Mouse (Mus musculus): ENCODE results near the gene Acss2.

Gene Acss2

GRCm38 (mm10) chr2:155624730-155625129 is 107.0 kb downstream of the Acss2 start:
- POLR2A ChIA-PET = interaction anchor here in 3 of 4 experiments (0.6 to 2.7 kb wide), 10 partner anchors 14 to 114 kb away, joined by 3 to 17 read pairs (median 4); partner anchors contain the start of genes Myh7b (in 2 of the 3), Acss2 (in 1 of the 3) and Ggt7 (in 1 of the 3)
- CTCF ChIA-PET = interaction anchor here (0.6 to 4.8 kb wide), 41 partner anchors 8 to 1019 kb away, joined by 3 to 35 read pairs (median 3); partner anchors contain the start of genes Acss2 (in 3 of the 4), Ggt7 (in 3 of the 4), Gss (in 3 of the 4) and Myh7b (in 2 of the 4)

- ChIA-PET POLR2A (interaction anchor here in 3 of 4 experiments (0.5 to 8.0 kb wide), 20 partner anchors 8 to 822 kb away, joined by 3 to 48 read pairs (median 6); partner anchors contain the start of genes Acss2 (in 2 of the 3), Ggt7 (in 2 of the 3), Gss (in 2 of the 3) and Myh7b (in 1 of the 3)), CTCF (interaction anchor here (0.6 to 9.6 kb wide), 41 partner anchors 7 to 283 kb away, joined by 3 to 169 read pairs (median 6); partner anchors contain the start of genes Acss2 (in 4 of the 4), Ggt7 (in 4 of the 4), Gss (in 1 of the 4) and Myh7b (in 1 of the 4))
Observed at GRCm38 (mm10) chr2:155626277-155626676, 108.5 kb downstream of the Acss2 start.

- POLR2A ChIA-PET = interaction anchor here (0.5 to 8.0 kb wide), 24 partner anchors 9 to 330 kb away, joined by 3 to 48 read pairs (median 6); partner anchors contain the start of genes Acss2 (in 4 of the 4), Ggt7 (in 4 of the 4), Gss (in 2 of the 4) and Myh7b (in 1 of the 4)
- CTCF ChIA-PET = interaction anchor here (0.6 to 9.6 kb wide), 71 partner anchors 8 to 1863 kb away, joined by 3 to 169 read pairs (median 4); partner anchors contain the start of genes Acss2 (in 3 of the 4), Ggt7 (in 3 of the 4), Gss (in 1 of the 4) and Myh7b (in 1 of the 4)
Observed at GRCm38 (mm10) chr2:155627030-155627738, 109.4 kb downstream of the Acss2 start.

- ChIA-PET POLR2A (interaction anchor here (0.5 to 8.0 kb wide), 20 partner anchors 10 to 793 kb away, joined by 3 to 48 read pairs (median 6); partner anchors contain the start of genes Acss2 (in 3 of the 4), Ggt7 (in 3 of the 4), Eif6 (in 1 of the 4) and Epb41l1 (in 1 of the 4)), CTCF (interaction anchor here (0.6 to 9.6 kb wide), 43 partner anchors 8 to 243 kb away, joined by 3 to 169 read pairs (median 5); partner anchors contain the start of genes Acss2 (in 3 of the 4), Ggt7 (in 3 of the 4) and Trpc4ap (in 1 of the 4))
Observed at GRCm38 (mm10) chr2:155628112-155628511, 110.4 kb downstream of the Acss2 start.

- ChIA-PET CTCF (interaction anchor here (0.5 to 9.6 kb wide), 34 partner anchors 9 to 1814 kb away, joined by 3 to 169 read pairs (median 7); partner anchors contain the start of genes Acss2 (in 3 of the 4), Ggt7 (in 3 of the 4), Myh7b (in 1 of the 4) and Trpc4ap (in 1 of the 4)), POLR2A (interaction anchor here in 3 of 4 experiments (0.7 to 8.0 kb wide), 18 partner anchors 9 to 272 kb away, joined by 3 to 48 read pairs (median 6); partner anchors contain the start of genes Acss2 (in 2 of the 3), Ggt7 (in 2 of the 3), Eif6 (in 1 of the 3) and Gss (in 1 of the 3))
Observed at GRCm38 (mm10) chr2:155628519-155628918, 110.8 kb downstream of the Acss2 start.

- POLR2A ChIA-PET = interaction anchor here in 3 of 4 experiments (0.5 to 8.0 kb wide), 38 partner anchors 8 to 714 kb away, joined by 3 to 48 read pairs (median 5); partner anchors contain the start of genes Acss2 (in 3 of the 3), Trpc4ap (in 3 of the 3), Ggt7 (in 2 of the 3) and Myh7b (in 2 of the 3)
- CTCF ChIA-PET = interaction anchor here (0.5 to 9.6 kb wide), 32 partner anchors 8 to 662 kb away, joined by 3 to 169 read pairs (median 6); partner anchors contain the start of genes Acss2 (in 2 of the 4), Ggt7 (in 2 of the 4), Myh7b (in 1 of the 4) and Trpc4ap (in 1 of the 4)
Observed at GRCm38 (mm10) chr2:155629231-155629661, 111.5 kb downstream of the Acss2 start.

GRCm38 (mm10) chr2:155630153-155630552 is 112.4 kb downstream of the Acss2 start:
- CTCF ChIA-PET = interaction anchor here (0.6 to 9.6 kb wide), 34 partner anchors 9 to 157 kb away, joined by 3 to 169 read pairs (median 6); partner anchors contain the start of genes Acss2 (in 2 of the 4), Ggt7 (in 2 of the 4) and Trpc4ap (in 2 of the 4)
- POLR2A ChIA-PET = interaction anchor here (0.6 to 8.0 kb wide), 31 partner anchors 9 to 1204 kb away, joined by 3 to 48 read pairs (median 5); partner anchors contain the start of genes Acss2 (in 2 of the 4), Ggt7 (in 2 of the 4), Trpc4ap (in 2 of the 4) and Myh7b (in 1 of the 4)

- ChIA-PET POLR2A (interaction anchor here in 3 of 4 experiments (0.6 to 8.0 kb wide), 35 partner anchors 9 to 1204 kb away, joined by 3 to 48 read pairs (median 5); partner anchors contain the start of genes Acss2 (in 2 of the 3), Ggt7 (in 2 of the 3), Gss (in 1 of the 3) and Myh7b (in 1 of the 3)), CTCF (interaction anchor here (0.5 to 9.6 kb wide), 45 partner anchors 10 to 300 kb away, joined by 3 to 169 read pairs (median 4); partner anchors contain the start of genes Acss2 (in 2 of the 4), Ggt7 (in 2 of the 4) and Trpc4ap (in 2 of the 4))
Observed at GRCm38 (mm10) chr2:155630590-155631416, 113.1 kb downstream of the Acss2 start.

GRCm38 (mm10) chr2:155632138-155632936 is 114.6 kb downstream of the Acss2 start:
- ChIA-PET POLR2A (interaction anchor here in 3 of 4 experiments (0.5 to 8.0 kb wide), 25 partner anchors 9 to 160 kb away, joined by 3 to 48 read pairs (median 4); partner anchors contain the start of genes Acss2 (in 2 of the 3), Ggt7 (in 2 of the 3), Gss (in 2 of the 3) and Trpc4ap (in 2 of the 3)), CTCF (interaction anchor here (0.5 to 9.6 kb wide), 40 partner anchors 8 to 314 kb away, joined by 3 to 169 read pairs (median 4); partner anchors contain the start of genes Acss2 (in 3 of the 4), Ggt7 (in 3 of the 4) and Trpc4ap (in 2 of the 4))

GRCm38 (mm10) chr2:155633121-155633520 is 115.4 kb downstream of the Acss2 start:
- ChIA-PET CTCF (interaction anchor here (0.6 to 9.6 kb wide), 30 partner anchors 8 to 313 kb away, joined by 3 to 169 read pairs (median 5); partner anchors contain the start of genes Acss2 (in 3 of the 4), Ggt7 (in 3 of the 4) and Trpc4ap (in 2 of the 4)), POLR2A (interaction anchor here in 3 of 4 experiments (0.5 to 8.0 kb wide), 17 partner anchors 8 to 132 kb away, joined by 3 to 48 read pairs (median 3); partner anchors contain the start of genes Acss2 (in 2 of the 3), Ggt7 (in 2 of the 3), Gss (in 1 of the 3) and Trpc4ap (in 1 of the 3))

- ChIA-PET CTCF (interaction anchor here (0.6 to 9.6 kb wide), 16 partner anchors 9 to 313 kb away, joined by 3 to 169 read pairs (median 10); partner anchors contain the start of genes Acss2 (in 2 of the 4), Ggt7 (in 2 of the 4) and Trpc4ap (in 1 of the 4)), POLR2A (interaction anchor here in 2 of 4 experiments (0.9 to 8.0 kb wide), 10 partner anchors 14 to 117 kb away, joined by 3 to 48 read pairs (median 3); partner anchors contain the start of genes Acss2 (in 2 of the 2), Ggt7 (in 2 of the 2) and Gss (in 1 of the 2))
Observed at GRCm38 (mm10) chr2:155633731-155634130, 116.0 kb downstream of the Acss2 start.

- CTCF ChIA-PET = interaction anchor here in 2 of 4 experiments (1.0 to 9.6 kb wide), 3 partner anchors 8 to 117 kb away, joined by 3 to 169 read pairs (median 16); partner anchors contain the start of genes Acss2 (in 1 of the 2) and Ggt7 (in 1 of the 2)
- POLR2A ChIA-PET = interaction anchor here in 1 of 4 experiments (0.9 kb wide), 1 partner anchor 579 kb away, joined by 3 read pairs; no protein-coding TSS in a partner anchor
Observed at GRCm38 (mm10) chr2:155634562-155634961, 116.8 kb downstream of the Acss2 start.
